Mouse (Mus musculus) heart, postnatal 10 days (tissue): Measurements from ENCODE around the gene Klhl32. TPM values are rescaled to one million over a fixed set of nuclear protein-coding genes. Genes with fewer than 3 reads are reported as not detected.
"Not testable (repeated sequence)": the region's sequence is repeated elsewhere in the genome, so short reads cannot be mapped to it uniquely, and the experiment has no call there.

Experiments
- DNase-seq, 2 experiments: peaks; one replicate each; pipeline ENCODE4 v3.0.0; 2021
- intact Hi-C: fragments of 180-260 bp; cut with DNase I; formaldehyde crosslinking; loops from one replicate; pipeline ENCODE4 v1.15.1; 2025
- total RNA-seq, 2 experiments: library from RNA; stranded (reverse); gene quantifications; 2 replicates each; pipeline ENCODE4 v1.2.3; 2021

Klhl32 gene
- total RNA-seq: 1 to 10 TPM; 1.0 to 1.2 TPM

GRCm38 (mm10) chr4:24850401-24851325 is at the start of gene Klhl32:
Gene Klhl32 (minus strand): TSS chr4:24851124.
- intact Hi-C loops: no loop called here
- DNase-seq: peak; percentile 73 to 74

GRCm38 (mm10) chr4:24899146-24899545 is 48.2 kb upstream of the Klhl32 start:
- no peak for DNase-seq
- intact Hi-C loops: loop anchor here (2.0 to 5.0 kb wide), 3 partner anchors 68 to 1448 kb away; partner anchors contain the start of genes Gpr63, Manea and Ufl1

DNA sequence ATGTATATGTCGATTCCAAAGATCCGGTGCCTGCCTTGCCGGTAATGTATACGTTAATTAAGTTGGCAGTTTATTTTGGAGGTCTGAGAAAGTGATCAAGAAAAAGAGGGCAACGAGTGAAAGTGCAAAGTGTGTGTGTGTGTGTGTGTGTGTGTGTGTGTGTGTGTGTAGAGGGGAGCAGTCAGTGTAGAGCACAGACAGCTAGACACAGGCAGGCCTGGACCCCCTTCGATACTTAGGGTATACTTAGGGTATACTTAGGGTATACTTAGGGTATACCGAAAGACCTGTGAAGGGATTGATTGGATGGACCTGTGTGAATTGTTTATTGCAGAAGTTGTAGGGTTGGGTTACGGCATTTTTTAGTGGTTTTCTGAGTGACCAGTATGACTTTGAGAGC is 47.7 kb upstream of the Klhl32 start:
- intact Hi-C loops: loop anchor here (2.0 to 5.0 kb wide), 3 partner anchors 68 to 1449 kb away; partner anchors contain the start of genes Gpr63, Manea and Ufl1
- peak; percentile 5 to 26 for DNase-seq

DNA sequence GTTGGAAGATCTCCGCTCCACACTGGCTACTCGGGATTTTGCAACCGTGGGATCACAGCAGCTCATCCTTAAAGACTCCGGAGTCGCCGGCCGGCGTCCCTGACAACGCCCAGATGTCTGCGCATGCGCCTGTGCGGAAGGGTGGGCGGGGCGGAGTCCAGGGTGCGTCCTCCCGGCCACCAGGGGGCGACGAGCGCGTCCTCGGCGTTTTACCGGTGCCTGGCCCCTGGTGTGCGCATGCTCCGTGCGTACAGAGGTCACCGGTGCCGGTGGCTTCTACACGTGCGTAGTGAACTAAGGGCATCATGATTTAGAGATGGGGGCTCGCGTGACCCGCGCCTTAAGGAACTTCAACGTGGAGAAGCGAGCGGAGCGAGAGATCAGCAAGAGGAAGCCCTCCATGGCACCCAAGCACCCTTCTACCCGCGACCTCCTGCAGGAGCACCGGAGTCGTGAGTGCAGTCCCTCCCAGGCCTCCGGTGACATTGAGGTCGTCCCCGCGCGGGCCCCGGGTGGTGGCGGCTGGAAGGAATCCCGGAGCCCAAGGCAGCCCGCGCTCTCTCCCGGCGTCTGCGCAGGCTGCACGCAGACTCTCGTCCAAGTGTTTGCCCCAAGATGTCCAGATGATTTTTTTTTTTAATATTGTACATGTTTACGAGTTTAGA is 47.1 kb upstream of the Klhl32 start, which contains the start of gene Ndufaf4:
Ndufaf4 (plus strand) TSS at position 233 of the 665 bp plus-strand sequence.
- intact Hi-C loops: loop anchor here (1.0 to 5.0 kb wide), 4 partner anchors 69 to 1449 kb away; partner anchors contain the start of genes Gpr63, Manea and Ufl1
- peak; percentile 98 to 99 for DNase-seq

- intact Hi-C loops: loop anchor here (1.0 to 5.0 kb wide), 3 partner anchors 176 to 1450 kb away; partner anchors contain the start of genes Manea and Ufl1
- DNase-seq: no peak
These were observed 46.4 kb upstream of the Klhl32 start for GRCm38 (mm10) chr4:24897351-24897750.

GRCm38 (mm10) chr4:24896829-24897228 is 45.9 kb upstream of the Klhl32 start:
- DNase-seq: peak; percentile 45 to 67
- intact Hi-C loops: loop anchor here (1.0 to 5.0 kb wide), 3 partner anchors 176 to 1450 kb away; partner anchors contain the start of genes Manea and Ufl1

DNA sequence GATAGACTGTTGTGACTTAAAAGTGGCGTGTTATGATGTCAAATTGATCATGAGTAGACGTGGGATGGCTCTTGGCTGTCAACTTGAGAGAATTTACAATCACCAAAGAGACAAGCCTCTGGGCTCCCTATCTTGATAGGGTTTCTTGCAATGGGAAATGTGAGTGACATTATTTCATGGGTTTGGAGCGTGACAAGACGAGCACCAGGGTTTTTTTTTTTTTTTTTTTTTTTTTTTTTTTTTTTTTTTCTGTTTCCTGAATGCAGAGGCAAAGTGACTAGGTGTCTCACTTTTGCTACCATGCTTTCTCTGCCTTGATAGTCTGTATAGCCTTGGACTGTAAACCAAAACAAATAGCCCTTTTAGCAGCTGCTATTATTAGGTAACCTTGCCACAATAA is 43.7 kb upstream of the Klhl32 start:
- DNase-seq: no peak
- intact Hi-C loops: loop anchor here (5.0 kb wide), 2 partner anchors 388 to 1453 kb away; partner anchors contain the start of genes Manea and Ufl1

DNA sequence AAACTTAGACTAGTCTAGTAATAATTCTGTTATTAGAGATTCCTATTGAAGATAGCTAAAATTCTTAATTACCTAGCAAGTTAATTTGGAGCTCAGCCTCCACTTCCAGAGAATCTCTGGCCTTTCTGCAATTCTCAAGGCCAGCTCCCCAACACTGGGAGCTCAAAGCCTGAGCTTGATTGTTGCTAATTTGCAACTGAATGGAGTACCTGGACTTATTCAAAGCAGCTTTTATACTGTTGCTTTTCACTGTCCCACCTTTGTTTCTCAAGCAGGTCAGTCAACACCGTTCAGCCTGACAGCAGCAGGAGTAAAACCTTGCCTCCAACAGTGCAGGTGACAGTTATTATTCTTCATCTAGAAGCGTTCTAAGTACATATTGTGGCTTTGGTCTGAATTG is 41.4 kb upstream of the Klhl32 start:
- DNase-seq, intact Hi-C loops: not testable (repeated sequence)

DNA sequence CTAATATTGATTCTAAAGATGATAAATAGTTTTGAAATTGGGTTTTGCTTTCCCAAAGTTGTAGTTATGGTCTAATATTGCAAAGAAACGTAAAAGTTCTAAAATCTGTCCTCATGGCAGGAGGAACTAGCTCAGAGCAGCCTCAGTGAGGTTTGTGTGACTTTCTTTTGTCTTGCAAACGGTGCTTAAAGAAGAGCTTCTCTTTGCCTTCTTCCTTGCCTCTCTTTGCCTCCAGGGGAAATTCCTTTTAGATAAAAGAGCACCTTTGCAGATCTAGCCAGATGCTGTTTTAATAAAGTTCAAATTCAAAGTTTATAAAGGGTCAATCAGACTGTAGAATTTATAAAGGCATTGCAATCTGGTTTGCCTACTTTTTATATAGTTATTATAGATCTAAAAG is 38.5 kb upstream of the Klhl32 start:
- DNase-seq, intact Hi-C loops: not testable (repeated sequence)

GRCm38 (mm10) chr4:24869230-24869629 is 18.3 kb upstream of the Klhl32 start:
- intact Hi-C loops: no loop called here
- no peak for DNase-seq

DNA sequence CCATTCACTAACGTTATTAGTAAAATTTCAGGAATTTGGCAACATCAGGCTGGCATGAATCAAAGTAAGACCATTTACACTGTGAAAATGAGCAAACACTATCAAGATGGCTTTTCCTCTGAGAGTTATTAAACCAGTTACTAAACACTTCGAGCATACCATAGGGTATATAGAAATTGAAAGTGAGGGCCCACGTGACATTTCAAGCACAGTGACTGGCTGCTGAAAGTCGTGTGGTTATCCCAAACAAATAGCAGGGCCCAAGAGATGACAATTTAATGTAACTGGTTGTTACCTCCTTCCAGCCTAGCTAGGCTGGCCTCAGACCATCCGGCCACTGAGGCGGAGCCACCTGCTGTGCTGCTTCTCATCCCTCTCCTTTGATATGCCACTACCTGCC is 14.8 kb upstream of the Klhl32 start:
- no peak for DNase-seq
- intact Hi-C loops: no loop called here

- DNase-seq: no peak
- intact Hi-C loops: no loop called here
These were observed 3.5 kb downstream of the Klhl32 start for GRCm38 (mm10) chr4:24847406-24847805.

GRCm38 (mm10) chr4:24845546-24845945 is 5.4 kb downstream of the Klhl32 start:
- intact Hi-C loops: no loop called here

GRCm38 (mm10) chr4:24838567-24838966 is 12.4 kb downstream of the Klhl32 start:
- intact Hi-C loops: no loop called here
- no peak for DNase-seq

More at GRCm38 (mm10) chr4:24845546-24845945, 5.4 kb downstream of the Klhl32 start:
- no peak for DNase-seq

GRCm38 (mm10) chr4:24835555-24835954 is 15.4 kb downstream of the Klhl32 start:
- no peak for DNase-seq
- intact Hi-C loops: no loop called here

- no peak for DNase-seq
- intact Hi-C loops: no loop called here
These were observed 42.6 kb downstream of the Klhl32 start for GRCm38 (mm10) chr4:24808316-24808715.

DNA sequence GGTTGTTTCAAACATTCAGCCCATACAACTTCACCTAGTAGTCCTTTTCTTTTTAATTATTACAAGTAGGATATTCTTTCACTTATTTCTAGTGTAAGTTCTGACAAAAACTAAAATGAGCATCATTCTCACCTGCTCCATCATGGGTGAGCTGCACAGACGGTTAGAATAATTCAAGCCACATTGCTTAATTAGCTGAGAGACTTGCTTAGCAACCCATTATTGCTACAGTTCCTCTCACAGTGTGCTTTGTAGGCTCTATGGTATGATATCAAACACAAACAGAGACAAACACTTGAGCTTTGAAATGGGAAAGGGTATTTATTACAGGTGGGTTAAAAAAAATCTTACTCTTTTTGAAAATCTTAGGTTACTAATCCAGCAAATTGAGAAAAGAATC is 49.0 kb downstream of the Klhl32 start:
- intact Hi-C loops: no loop called here
- DNase-seq: no peak

GRCm38 (mm10) chr4:24801343-24801742 is 49.6 kb downstream of the Klhl32 start:
- no peak for DNase-seq
- intact Hi-C loops: no loop called here

GRCm38 (mm10) chr4:24800345-24800936 is 50.5 kb downstream of the Klhl32 start:
- intact Hi-C loops: no loop called here
- no peak for DNase-seq

DNA sequence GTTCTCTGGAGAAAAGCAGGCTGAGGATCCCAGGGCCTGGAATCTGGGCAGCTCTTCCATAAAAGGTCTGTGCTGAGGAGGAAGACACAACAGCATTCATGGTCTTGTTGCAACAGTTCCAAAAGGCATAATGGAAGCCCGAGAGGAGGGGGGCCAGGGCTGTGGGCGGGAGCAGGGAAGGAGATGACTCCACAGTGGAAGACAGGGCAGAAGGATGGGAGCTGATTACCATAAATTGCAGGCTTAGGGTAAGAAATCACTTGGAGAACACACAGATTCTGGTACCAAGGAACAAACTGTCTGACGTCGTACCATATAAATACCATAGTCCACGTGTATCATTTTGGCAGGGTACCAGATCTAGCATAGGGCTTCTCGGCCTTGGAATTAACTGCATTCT is 51.9 kb downstream of the Klhl32 start:
- DNase-seq: no peak

DNA sequence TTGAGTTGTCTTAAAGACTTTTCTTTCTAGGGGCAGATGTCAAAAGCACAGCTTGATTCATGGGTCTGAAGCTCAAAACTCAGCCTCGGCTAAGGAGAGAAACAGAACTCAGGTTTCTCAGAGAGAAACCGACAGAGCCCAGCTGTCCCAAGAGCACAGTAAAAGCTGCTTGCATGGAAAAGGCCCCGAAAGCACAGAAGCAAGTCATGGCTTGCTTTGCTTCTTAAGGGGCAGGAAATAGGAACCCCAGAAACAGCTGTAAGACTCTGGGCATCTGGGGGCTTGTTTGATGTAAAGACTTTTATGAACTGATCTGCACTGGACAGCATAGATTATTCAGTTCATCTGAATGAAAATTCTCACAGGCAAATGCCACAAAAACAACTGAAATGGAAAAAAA is 53.1 kb downstream of the Klhl32 start:
- DNase-seq: no peak
- intact Hi-C loops: no loop called here

More for the DNA sequence above, 51.9 kb downstream of the Klhl32 start:
- intact Hi-C loops: no loop called here
